Mouse (Mus musculus) kidney, postnatal 0 days (tissue): ENCODE data around the gene Gclm. TPM values are rescaled to one million over a fixed set of nuclear protein-coding genes. Genes with fewer than 3 reads are reported as not detected.

ENCODE experiments used
- ATAC-seq: fragments of 200-750 bp; cut with Nextera tagmentation; replicated peaks from 2 replicates; pipeline ENCODE4 v1.8.0; 2017; ENCODE audit warnings: low read depth, moderate number of reproducible peaks, moderate TSS enrichment, moderate library complexity; ENCODE audit not compliant: low FRiP score
- DNase-seq: peaks from one replicate; pipeline ENCODE4 v3.0.0-alpha.2; 2016; ENCODE audit warnings: low spot score
- H3K27ac ChIP-seq: fragments of 300-500 bp; sonication (generic); 2 replicates; pipeline ENCODE4 v1.5.1; 2014; ENCODE audit warnings: mild to moderate bottlenecking
- H3K27me3 ChIP-seq: fragments of 300-500 bp; sonication (generic); 2 replicates; pipeline ENCODE4 v1.6.1; 2014; ENCODE audit warnings: low read length, mixed read lengths; ENCODE audit not compliant: insufficient read depth
- H3K36me3 ChIP-seq: fragments of 300-500 bp; sonication (generic); 2 replicates; pipeline ENCODE4 v1.6.1; 2014; ENCODE audit warnings: low read length, mixed read lengths; ENCODE audit not compliant: insufficient read depth
- H3K4me1 ChIP-seq: fragments of 300-500 bp; sonication (generic); replicated peaks from 2 replicates; pipeline ENCODE4 v1.6.1; 2014; ENCODE audit warnings: antibody characterized with exemption, low read length, mixed read lengths; ENCODE audit not compliant: insufficient read depth
- H3K4me2 ChIP-seq: fragments of 300-500 bp; sonication (generic); 2 replicates; pipeline ENCODE4 v1.6.1; 2014; ENCODE audit warnings: mild to moderate bottlenecking, low read length, moderate library complexity, mixed read lengths
- H3K4me3 ChIP-seq: fragments of 300-500 bp; sonication (generic); replicated peaks from 2 replicates; pipeline ENCODE4 v1.5.1; 2014; ENCODE audit warnings: low read depth, low read length
- H3K9ac ChIP-seq: fragments of 300-500 bp; sonication (generic); 2 replicates; pipeline ENCODE4 v1.6.1; 2014; ENCODE audit warnings: low read depth, low read length
- H3K9me3 ChIP-seq: fragments of 300-500 bp; sonication (generic); replicated peaks from 2 replicates; pipeline ENCODE4 v1.6.1; 2016; ENCODE audit warnings: low read length, inconsistent platforms, mixed read lengths
- CTCF ChIP-seq: IDR thresholded peaks from 2 replicates; pipeline ENCODE4 v1.5.1; 2016; ENCODE audit warnings: antibody characterized with exemption, low read depth, mild to moderate bottlenecking, moderate library complexity
- WGBS: fragments of 180-500 bp; shearing (Covaris S2); extraction: QIAGEN DNeasy Blood & Tissue Kit; methylation state at CpG from one replicate; pipeline ENCODE4 v1.1.7; 2014; 5-methylcytosine and 5-hydroxymethylcytosine counted together
- polyA plus RNA-seq: library from polyadenylated mRNA; unstranded; fragments of >200 nt; fragmentation: Nextera tagmentation; extraction: Ambion mirVana; gene quantifications from 2 replicates; pipeline ENCODE4 v1.2.1, GENCODE M21; 2015

Gene Gclm
- polyA plus RNA-seq, 1 experiment from 2014 or later = 242 TPM

DNA sequence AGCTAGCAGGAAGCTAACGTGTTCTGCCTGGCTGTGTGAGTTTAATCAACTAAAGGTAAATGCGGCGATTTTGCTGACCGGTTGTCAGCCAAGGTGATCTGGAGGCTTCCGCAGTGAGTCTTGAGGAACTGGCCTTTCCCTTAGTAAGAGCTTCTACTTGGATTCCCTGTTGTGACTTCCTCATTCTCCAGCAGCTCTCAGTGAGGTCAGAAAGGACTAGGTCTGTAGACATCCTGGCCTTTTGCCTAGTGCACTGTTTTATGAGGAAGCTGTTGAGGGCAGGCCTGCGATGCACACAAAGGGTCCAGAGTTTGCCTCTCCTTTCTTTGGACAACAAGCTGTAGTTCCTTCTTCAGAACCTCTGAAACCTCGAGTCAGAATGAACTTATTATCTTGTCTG lies 45.3 kb downstream of the Gclm start:
- no peak for ATAC-seq
- peak; percentile 53 for DNase-seq
- no peaks in the 10 kb centered on the region for H3K9me3 ChIP-seq

GRCm38 (mm10) chr3:122291828-122292227 lies 46.5 kb downstream of the Gclm start:
- no peaks in the 10 kb centered on the region for H3K36me3 ChIP-seq
- H3K4me2 ChIP-seq = peak overlapping the region; percentile 87
- no peak overlapping the region; the same call in 1 of the 2 replicates for H3K27ac ChIP-seq
- no peak for ATAC-seq
- DNase-seq = peak; percentile 24
- H3K27me3 ChIP-seq = no peaks in the 10 kb centered on the region
- 45% methylated on average over 12 of the region's 12 CpGs for WGBS
- H3K9me3 ChIP-seq = no peaks in the 10 kb centered on the region
- H3K4me3 ChIP-seq = no peak overlapping the region
- no peaks in the 10 kb centered on the region; the same call in 1 of the 2 replicates for H3K4me1 ChIP-seq
- H3K9ac ChIP-seq = no peak overlapping the region
- no peak for TF ChIP-seq CTCF

More for the DNA sequence above, 45.3 kb downstream of the Gclm start:
- H3K27ac ChIP-seq = no peak overlapping the region
- H3K4me1 ChIP-seq = no peaks in the 10 kb centered on the region; the same call in 1 of the 2 replicates
- no peak for TF ChIP-seq CTCF
- H3K4me2 ChIP-seq = no peak overlapping the region
- H3K36me3 ChIP-seq = 0 out of 2 replicates have a peak, but pooled peaks cover 2% of the 10 kb centered on the region
- no peak overlapping the region for H3K9ac ChIP-seq
- H3K27me3 ChIP-seq = no peaks in the 10 kb centered on the region
- no peak overlapping the region for H3K4me3 ChIP-seq
- WGBS = 70% methylated on average over 7 of the region's 7 CpGs

DNA sequence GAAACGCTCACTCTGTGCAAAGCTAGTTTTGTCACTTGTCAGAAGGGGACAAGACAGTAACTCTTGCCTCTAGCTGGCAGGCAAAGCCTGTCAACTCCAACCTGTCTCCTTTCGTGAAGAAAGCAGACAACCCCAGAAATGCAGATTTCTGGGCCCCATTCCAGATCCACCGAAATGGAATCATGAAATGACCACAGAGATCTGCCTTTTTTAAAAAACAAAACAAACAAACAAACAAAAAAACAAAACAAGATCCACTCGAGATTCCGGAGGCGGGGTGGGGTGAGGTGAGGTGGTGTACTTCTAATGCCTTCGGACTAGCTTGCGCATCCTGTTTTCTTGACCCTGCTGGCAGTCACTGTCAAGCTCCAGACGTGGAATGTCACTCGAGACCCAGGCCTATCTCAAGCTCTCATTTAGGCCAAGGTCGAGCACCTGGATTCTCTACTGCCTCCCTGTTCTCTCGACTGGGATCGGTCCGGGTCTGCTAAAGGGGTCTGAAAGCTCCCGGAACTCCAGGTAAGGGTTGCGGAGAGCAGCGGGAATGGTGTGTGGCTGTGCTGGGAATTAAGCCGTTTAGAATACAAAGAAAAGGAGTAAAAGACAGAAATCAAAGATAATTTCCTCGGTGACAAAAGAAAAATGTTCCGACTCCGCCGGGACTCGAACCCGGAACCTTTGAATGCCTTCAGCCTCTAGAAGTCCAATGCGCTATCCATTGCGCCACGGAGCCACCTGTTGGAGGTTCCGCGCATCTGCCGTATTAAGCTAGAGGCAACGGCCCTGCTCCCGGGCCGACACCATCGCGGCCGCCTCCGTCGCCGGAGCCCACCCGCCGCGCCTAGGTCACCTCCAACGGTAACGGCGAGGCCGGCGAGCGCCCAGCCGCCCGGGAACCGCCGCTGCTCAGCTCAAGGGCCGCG lies 47.2 kb downstream of the Gclm start:
- peak; percentile 87 for DNase-seq
- H3K4me3 ChIP-seq = peak overlapping the region; percentile 91
- peak; percentile 31 for TF ChIP-seq CTCF
- peak overlapping the region; percentile 96 for H3K27ac ChIP-seq
- H3K4me2 ChIP-seq = peak overlapping the region; percentile 87
- H3K9me3 ChIP-seq = no peaks in the 10 kb centered on the region
- WGBS = 5% methylated on average over 54 of the region's 54 CpGs
- peak overlapping the region; percentile 93 for H3K9ac ChIP-seq
- ATAC-seq = peak; percentile 83
- H3K4me1 ChIP-seq = no peaks in the 10 kb centered on the region; the same call in 1 of the 2 replicates
- H3K27me3 ChIP-seq = no peaks in the 10 kb centered on the region
- H3K36me3 ChIP-seq = no peaks in the 10 kb centered on the region

GRCm38 (mm10) chr3:122293223-122293953 lies 48.0 kb downstream of the Gclm start:
- no peaks in the 10 kb centered on the region for H3K27me3 ChIP-seq
- H3K9me3 ChIP-seq = no peaks in the 10 kb centered on the region
- H3K9ac ChIP-seq = peak overlapping the region; percentile 93
- peak overlapping the region; percentile 91 for H3K4me3 ChIP-seq
- H3K36me3 ChIP-seq = no peaks in the 10 kb centered on the region
- DNase-seq = peak; percentile 87
- peak; percentile 91 for ATAC-seq
- WGBS = under 1% methylated on average over 103 of the region's 105 CpGs
- H3K27ac ChIP-seq = peak overlapping the region; percentile 96
- no peaks in the 10 kb centered on the region; the same call in 1 of the 2 replicates for H3K4me1 ChIP-seq
- peak overlapping the region; percentile 87 for H3K4me2 ChIP-seq
- TF ChIP-seq CTCF = 0 out of 2 replicates have a peak, but pooled peaks have one; percentile 16

DNA sequence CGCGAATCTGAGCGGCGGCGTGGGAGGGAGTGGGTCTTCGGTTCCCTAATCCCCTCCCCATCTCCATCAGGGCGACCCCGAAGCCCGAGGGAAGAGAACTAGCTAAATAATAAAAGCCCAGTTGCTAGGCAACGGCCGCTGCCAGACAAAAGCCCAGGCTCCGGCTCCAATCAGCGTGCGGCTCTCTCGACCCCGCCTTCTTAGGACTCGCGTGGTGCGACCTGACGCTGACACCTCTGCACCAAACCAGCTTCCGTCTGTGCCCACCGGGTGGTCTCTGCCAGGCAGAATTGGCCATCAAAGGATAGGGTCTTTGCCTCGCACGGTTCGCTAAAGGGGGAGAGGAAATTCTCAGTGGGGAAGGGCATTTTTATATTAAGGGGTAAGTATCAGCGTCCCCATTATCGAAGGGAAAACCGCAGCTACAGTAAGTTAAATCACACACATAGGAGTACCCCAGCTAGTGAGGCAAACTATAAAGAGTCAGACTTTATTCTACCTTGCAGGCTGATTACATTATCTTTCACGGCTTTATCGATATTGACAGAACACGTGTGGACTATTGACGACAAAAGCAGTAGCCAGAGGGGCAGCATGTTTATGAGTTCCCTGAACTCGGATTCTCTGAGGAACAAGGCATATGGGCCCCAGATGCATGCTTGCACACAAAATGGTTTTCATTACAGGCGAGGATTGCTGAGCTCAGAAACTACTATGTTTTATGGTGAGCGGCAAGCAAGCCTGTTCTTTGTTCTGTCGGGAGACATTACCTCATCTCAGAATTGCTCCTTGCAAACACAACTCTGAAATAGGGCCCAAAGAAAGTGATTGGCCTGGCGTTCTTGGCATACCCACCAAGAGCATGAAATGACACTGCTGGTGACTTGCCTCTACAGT lies 48.8 kb downstream of the Gclm start, which contains the start of gene Bcar3:
Gene Bcar3, plus strand, starts transcription at position 183 of the 897 bp plus-strand sequence.
- Histone ChIP-seq H3K27me3 (no peaks in the 10 kb centered on the region), H3K9ac (peak within 1 kb of the TSS; percentile 93), H3K4me1 (no peaks in the 10 kb centered on the region; the same call in 1 of the 2 replicates), H3K4me2 (peak within 1 kb of the TSS; percentile 87), H3K4me3 (peak within 1 kb of the TSS; percentile 91), H3K9me3 (no peaks in the 10 kb centered on the region), H3K36me3 (no peaks in the 10 kb centered on the region), H3K27ac (peak within 1 kb of the TSS; percentile 96)
- 6% methylated on average over 37 of the region's 37 CpGs for WGBS
- TF ChIP-seq CTCF = no peak
- DNase-seq = peak; percentile 97
- ATAC-seq = peak; percentile 70
